Mouse (Mus musculus) erythroblast, adult 5-6 weeks (primary cell): ENCODE measurements around the gene Fancf. TPM values are rescaled to one million over a fixed set of nuclear protein-coding genes. Genes with fewer than 3 reads are reported as not detected.

Experiments
- ATAC-seq: replicated peaks from 2 replicates; pipeline ENCODE4 v1.8.0; 2016; ENCODE audit warnings: moderate number of reproducible peaks, mild to moderate bottlenecking, moderate TSS enrichment, inconsistent platforms; ENCODE audit not compliant: poor library complexity, low FRiP score, severe bottlenecking
- total RNA-seq, 2 experiments: library from RNA; stranded (forward) in 1 of 2; stranded (reverse) in 1 of 2; fragments of 150-400 nt in 1 of 2; fragments of 200-764, 138-1000 nt in 1 of 2; gene quantifications; 2 replicates each; pipeline versions ENCODE4 v1.2.3 to v1.2.4; 2015 to 2017; ENCODE audit warnings: low replicate concordance in 2 of 2

Gene Fancf
- total RNA-seq, 2 experiments from 2014 or later = 2.2 to 4.4 TPM

- ATAC-seq = no peak
These were observed 10.1 kb downstream of the Fancf start for GRCm38 (mm10) chr7:51851890-51852507.

GRCm38 (mm10) chr7:51850877-51851276 is 11.2 kb downstream of the Fancf start:
- ATAC-seq = no peak

- ATAC-seq = no peak
These were observed 21.6 kb downstream of the Fancf start for GRCm38 (mm10) chr7:51840515-51840914.

GRCm38 (mm10) chr7:51831917-51832316 is 30.1 kb downstream of the Fancf start:
- ATAC-seq = no peak

DNA sequence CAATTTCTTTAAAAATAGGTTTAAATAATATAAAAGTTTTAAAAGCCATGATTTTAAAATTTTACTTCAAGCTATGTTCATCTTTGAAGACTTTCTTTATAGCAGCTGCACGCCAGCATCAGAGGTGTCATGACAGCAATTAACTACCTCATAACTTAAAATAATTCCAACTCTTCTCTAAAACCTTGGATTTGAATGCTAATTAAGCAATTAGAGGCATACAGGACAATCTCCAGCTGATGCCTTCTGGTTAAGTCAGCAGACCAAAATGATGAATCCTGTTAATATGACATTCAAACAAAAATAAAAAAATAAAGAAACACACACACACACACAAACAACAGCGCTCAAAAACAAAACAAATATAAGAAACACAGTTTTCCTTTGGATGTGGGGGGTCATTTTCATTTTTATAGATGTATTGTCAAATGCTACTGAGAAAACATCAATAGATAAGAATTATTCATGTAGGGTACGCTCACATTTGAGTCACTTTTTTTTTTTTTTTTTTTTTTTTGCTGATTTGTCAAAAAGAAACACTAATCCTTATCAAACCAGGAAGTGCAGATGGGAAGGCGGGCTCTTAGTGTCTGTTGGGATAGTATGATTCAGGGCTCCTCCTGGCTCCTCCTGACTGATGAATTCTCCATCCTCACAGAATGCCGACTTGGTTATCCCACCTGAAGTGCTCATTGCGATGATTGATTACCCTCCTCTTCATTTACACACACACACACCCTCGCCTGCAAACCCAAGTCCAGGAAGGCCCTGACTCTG is 38.3 kb downstream of the Fancf start:
- ATAC-seq = no peak

DNA sequence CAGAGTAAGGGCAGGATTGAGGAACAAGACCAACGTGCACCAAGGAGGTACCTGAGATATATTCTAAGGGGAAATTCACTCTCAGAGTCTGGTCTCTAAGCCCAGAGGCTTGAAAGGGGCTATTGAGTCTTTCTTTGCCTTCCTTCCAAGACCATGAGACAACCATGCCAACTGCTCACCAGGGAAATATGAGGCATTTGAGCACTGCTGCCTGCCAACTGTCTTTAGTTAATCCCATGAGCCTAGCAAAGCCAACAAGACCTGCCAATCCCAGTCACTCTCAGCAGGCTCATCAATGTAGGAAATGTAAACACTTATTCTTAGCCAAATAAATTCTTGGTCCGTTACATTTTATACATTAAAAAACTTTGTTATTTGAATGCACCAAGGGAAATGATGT is 40.6 kb downstream of the Fancf start:
- no peak for ATAC-seq

DNA sequence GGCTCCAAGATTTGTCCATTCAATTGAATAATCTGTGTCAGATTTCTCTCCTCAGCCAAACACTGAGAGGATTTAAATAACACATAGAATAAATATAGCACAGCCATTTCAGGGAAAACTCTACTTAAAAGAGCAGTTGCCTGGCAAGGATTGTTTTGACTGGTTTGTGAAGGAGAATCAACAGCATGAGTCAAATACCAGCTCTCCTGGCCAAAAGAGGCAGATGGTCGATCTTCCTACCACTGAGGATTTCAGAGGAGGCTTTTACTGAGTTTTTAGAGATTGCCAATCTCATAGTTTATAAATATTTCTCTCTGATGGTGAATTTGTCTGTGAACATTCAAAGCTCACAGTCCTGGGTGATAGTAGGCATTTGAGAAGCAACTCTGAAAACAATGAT is 42.2 kb downstream of the Fancf start:
- no peak for ATAC-seq

DNA sequence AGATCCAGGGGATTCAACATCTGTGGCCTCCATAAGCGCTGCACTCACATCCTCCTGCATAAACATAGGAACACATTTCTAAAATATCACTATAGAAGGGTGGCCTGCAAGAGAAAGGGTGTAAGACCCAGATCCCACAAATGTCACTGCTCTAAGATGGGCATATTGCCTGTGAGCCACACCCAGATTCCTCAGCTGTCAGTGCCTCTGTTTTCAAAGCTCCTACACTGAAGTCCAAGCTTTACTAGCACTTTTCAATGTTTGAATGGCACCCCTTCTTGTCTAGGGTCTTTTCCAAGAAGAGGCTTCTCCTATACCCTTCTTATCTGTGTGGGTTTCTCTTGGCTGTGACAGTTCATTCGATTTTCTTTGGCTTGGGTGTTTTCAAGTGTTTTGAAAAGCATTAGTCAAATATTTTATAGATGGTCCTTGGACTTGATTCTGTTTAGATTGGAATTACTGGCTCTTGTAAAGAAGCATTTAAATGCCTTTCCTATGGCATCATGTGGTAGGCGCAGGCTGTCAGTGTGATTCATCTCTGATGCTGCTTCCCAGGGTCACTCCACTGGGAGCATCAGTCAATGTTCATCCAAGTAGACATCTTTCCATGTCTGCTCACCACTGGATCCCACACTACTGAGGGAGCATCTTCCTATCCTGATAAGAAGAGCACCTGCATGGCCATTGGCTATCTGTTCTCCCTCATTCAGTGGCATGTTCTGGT is 43.7 kb downstream of the Fancf start:
- ATAC-seq = no peak

GRCm38 (mm10) chr7:51816283-51816839 is 45.7 kb downstream of the Fancf start:
- no peak for ATAC-seq

DNA sequence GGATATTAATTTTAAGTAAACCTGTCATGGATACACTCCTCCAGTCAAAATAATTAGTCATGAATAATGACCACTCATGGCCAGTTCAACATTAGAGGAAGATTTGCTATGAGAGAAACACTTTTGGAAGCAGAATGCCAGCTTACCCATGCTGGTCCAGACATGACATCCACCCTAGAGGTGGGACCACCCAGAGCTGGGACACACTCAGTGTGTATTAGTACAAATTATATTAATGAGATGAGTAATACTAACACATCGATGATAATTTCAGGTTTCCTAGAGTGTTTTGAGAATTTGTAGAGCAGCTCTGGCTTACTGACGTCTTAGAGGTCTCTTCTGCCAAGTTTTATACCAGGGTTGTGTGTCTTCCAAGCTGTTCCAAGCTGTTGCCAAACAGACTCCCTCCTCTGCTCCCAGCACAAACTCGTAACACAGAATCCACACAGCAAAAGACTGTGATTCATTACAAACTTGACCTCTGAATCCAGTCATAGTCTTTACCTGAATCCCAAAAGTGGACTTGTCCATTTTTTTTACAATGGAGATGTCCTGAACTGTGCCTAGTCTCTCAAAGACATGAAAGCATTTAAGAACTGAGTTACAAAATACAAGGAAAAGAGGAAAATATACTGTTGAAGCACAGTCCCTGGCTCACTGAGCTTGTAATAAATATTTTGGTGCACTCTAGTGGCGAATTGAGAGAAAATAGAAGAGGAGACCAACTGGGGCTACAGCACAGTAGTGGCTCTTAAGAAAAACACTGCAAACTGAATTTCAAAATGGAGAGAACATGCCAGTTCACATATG is 46.4 kb downstream of the Fancf start:
- ATAC-seq = no peak

Other genes starting within 250 kb of the Fancf start
- not detected in 2 replicates for gene Slc17a6, start 240.3 kb downstream of the Fancf start, total RNA-seq (2015; ENCODE audit: low replicate concordance)
- not detected in 2 replicates for gene Slc17a6, start 240.3 kb downstream of the Fancf start, total RNA-seq (2017; ENCODE audit: low replicate concordance)
- 2.7 and 3.3 TPM in 2 replicates for gene Gas2, start 252 bp downstream of the Fancf start, total RNA-seq (2015; ENCODE audit: low replicate concordance)
- 1.8 and 2.9 TPM in 2 replicates for gene Gas2, start 252 bp downstream of the Fancf start, total RNA-seq (2017; ENCODE audit: low replicate concordance)
- 17.8 and 19.0 TPM in 2 replicates for gene Svip, start 143.8 kb upstream of the Fancf start, total RNA-seq (2015; ENCODE audit: low replicate concordance)
- 14.6 and 15.2 TPM in 2 replicates for gene Svip, start 143.8 kb upstream of the Fancf start, total RNA-seq (2017; ENCODE audit: low replicate concordance)
- not detected in 2 replicates for gene 1700015G11Rik, start 153.5 kb upstream of the Fancf start, total RNA-seq (2015; ENCODE audit: low replicate concordance)
- gene 1700015G11Rik, start 153.5 kb upstream of the Fancf start, total RNA-seq (2017; ENCODE audit: low replicate concordance) = not detected in 2 replicates